Mouse (Mus musculus) hindbrain, embryonic 13.5 days (tissue): ENCODE measurements around the gene Akap7. TPM values are rescaled to one million over a fixed set of nuclear protein-coding genes. Genes with fewer than 3 reads are reported as not detected.
"Not testable (repeated sequence)": the region's sequence is repeated elsewhere in the genome, so short reads cannot be mapped to it uniquely, and the experiment has no call there.

Source experiments
- ATAC-seq: fragments of 200-750 bp; cut with Nextera tagmentation; 2 replicates; pipeline ENCODE4 v1.8.0; 2017; ENCODE audit warnings: moderate TSS enrichment; ENCODE audit not compliant: low FRiP score
- H3K27ac ChIP-seq: fragments of 300-500 bp; sonication (generic); 2 replicates; pipeline ENCODE4 v1.5.1; 2015; ENCODE audit warnings: inconsistent platforms, mild to moderate bottlenecking, moderate library complexity
- H3K27me3 ChIP-seq: fragments of 300-500 bp; sonication (generic); 2 replicates; pipeline ENCODE4 v1.6.1; 2015; ENCODE audit warnings: mild to moderate bottlenecking, inconsistent platforms
- H3K36me3 ChIP-seq: fragments of 300-500 bp; sonication (generic); 2 replicates; pipeline ENCODE4 v1.6.1; 2015; ENCODE audit warnings: mild to moderate bottlenecking, inconsistent platforms
- H3K4me1 ChIP-seq: fragments of 300-500 bp; sonication (generic); replicated peaks from 2 replicates; pipeline ENCODE4 v1.6.1; 2015; ENCODE audit warnings: inconsistent platforms
- H3K4me2 ChIP-seq: fragments of 300-500 bp; sonication (generic); 2 replicates; pipeline ENCODE4 v1.6.1; 2015; ENCODE audit warnings: inconsistent platforms, mild to moderate bottlenecking, moderate library complexity
- H3K4me3 ChIP-seq: fragments of 300-500 bp; sonication (generic); 2 replicates; pipeline ENCODE4 v1.5.1; 2015; ENCODE audit warnings: mild to moderate bottlenecking, inconsistent platforms
- H3K9ac ChIP-seq: fragments of 300-500 bp; sonication (generic); 2 replicates; pipeline ENCODE4 v1.6.1; 2015; ENCODE audit warnings: mild to moderate bottlenecking, inconsistent platforms
- H3K9me3 ChIP-seq: fragments of 300-500 bp; sonication (generic); 2 replicates; pipeline ENCODE4 v1.6.1; 2016; ENCODE audit warnings: inconsistent platforms
- WGBS: fragments of 180-500 bp; shearing (Covaris S2); methylation state at CpG from one replicate; pipeline ENCODE4 v1.1.7; 2015; 5-methylcytosine and 5-hydroxymethylcytosine counted together
- polyA plus RNA-seq: library from polyadenylated mRNA; unstranded; fragments of >200 nt; fragmentation: Nextera tagmentation; extraction: Ambion mirVana; gene quantifications from 2 replicates; pipeline ENCODE4 v1.2.1, GENCODE M21; 2015

Akap7 gene
- polyA plus RNA-seq, 1 experiment from 2014 or later = 28.1 TPM

DNA sequence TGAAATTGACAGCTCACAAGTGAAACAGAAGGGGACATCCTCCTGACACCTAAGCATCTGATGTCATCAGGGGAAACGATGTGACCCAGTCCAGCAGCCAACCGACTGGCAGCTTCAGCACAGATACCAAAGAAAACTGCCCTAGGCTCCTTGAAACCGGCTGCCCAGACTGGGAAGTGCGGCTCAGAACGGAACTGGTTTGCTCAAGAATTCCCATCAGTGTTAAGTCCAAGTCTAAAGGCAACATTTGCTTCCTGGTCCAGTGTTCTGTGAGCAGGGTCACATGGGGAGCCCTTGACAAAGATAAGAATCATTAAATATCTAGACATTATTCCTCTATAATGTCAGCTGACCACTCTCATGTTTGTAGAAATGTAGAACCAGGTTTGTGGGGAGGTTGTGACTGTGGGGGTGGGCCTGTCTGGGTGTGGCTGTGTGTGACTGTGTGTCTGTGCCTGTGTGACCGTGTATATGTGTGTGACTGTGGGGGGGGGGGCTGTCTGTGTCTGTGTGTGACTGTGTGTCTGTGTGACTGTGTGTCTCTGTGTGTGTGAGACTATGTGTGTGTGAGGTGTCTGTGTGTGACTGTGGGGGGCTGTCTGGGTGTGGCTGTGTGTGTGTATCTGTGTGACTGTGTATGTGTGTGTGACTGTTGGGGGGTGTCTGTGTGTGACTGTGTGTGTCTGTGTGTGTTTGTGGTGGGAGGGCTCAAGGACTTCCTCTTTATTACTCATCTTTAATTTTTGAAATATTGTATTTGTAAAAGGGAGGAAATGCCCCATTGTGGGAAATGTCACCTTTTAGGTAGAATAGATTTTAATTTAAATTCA lies 140.1 kb downstream of the Akap7 start:
- no peak overlapping the region for H3K4me3 ChIP-seq
- ATAC-seq = no peak

DNA sequence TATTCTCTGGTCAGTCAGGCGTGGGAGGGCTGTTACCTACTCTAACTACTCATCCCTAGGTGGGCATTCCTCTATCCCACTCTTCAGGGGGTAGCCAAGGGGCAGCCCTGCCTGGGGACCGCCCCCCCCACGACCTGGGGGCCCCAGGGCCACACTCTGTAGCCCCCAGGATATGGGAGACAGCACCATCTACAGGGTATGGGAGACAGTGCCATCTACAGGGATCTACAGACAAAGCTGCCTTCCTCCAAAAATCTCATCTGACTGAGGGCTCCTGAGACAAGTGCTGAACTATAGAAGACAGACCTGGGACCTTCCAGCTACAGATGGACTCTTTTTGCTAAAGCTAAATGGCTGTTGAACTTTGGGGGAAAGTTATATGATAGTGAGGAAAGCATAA lies 144.2 kb downstream of the Akap7 start:
- WGBS = 24% methylated on average over 3 of the region's 3 CpGs
- not testable (repeated sequence) for ATAC-seq, H3K4me1 ChIP-seq

More for the DNA sequence above, 140.1 kb downstream of the Akap7 start:
- 76% methylated on average over 6 of the region's 6 CpGs for WGBS
- no peaks in the 10 kb centered on the region for H3K9me3 ChIP-seq
- H3K27ac ChIP-seq = no peak overlapping the region
- no peaks in the 10 kb centered on the region for H3K4me1 ChIP-seq
- no peak overlapping the region for H3K9ac ChIP-seq
- no peaks in the 10 kb centered on the region for H3K36me3 ChIP-seq
- H3K27me3 ChIP-seq = no peaks in the 10 kb centered on the region
- no peak overlapping the region for H3K4me2 ChIP-seq

GRCm38 (mm10) chr10:25161701-25162100 lies 146.0 kb downstream of the Akap7 start:
- Histone ChIP-seq H3K9me3 (no peaks in the 10 kb centered on the region), H3K4me2 (no peak overlapping the region), H3K4me1 (no peaks in the 10 kb centered on the region), H3K9ac (no peak overlapping the region), H3K36me3 (no peaks in the 10 kb centered on the region), H3K27ac (no peak overlapping the region), H3K4me3 (no peak overlapping the region), H3K27me3 (no peaks in the 10 kb centered on the region)
- WGBS = 87% methylated on average over 2 of the region's 2 CpGs
- ATAC-seq = no peak

More for the DNA sequence above, 144.2 kb downstream of the Akap7 start:
- H3K4me3 ChIP-seq, H3K4me2 ChIP-seq, H3K36me3 ChIP-seq, H3K9ac ChIP-seq, H3K9me3 ChIP-seq, H3K27ac ChIP-seq, H3K27me3 ChIP-seq: not testable (repeated sequence)

- H3K4me2 ChIP-seq = no peak overlapping the region
- H3K4me3 ChIP-seq = no peak overlapping the region
- no peak overlapping the region for H3K27ac ChIP-seq
- H3K9me3 ChIP-seq = no peaks in the 10 kb centered on the region
- no peaks in the 10 kb centered on the region for H3K36me3 ChIP-seq
- H3K4me1 ChIP-seq = no peaks in the 10 kb centered on the region
- no peak overlapping the region for H3K9ac ChIP-seq
- WGBS = 87% methylated on average over 5 of the region's 5 CpGs
- H3K27me3 ChIP-seq = no peaks in the 10 kb centered on the region
- ATAC-seq = no peak
Measured at GRCm38 (mm10) chr10:25158651-25159050, 149.0 kb downstream of the Akap7 start.

- Histone ChIP-seq H3K4me2 (no peak overlapping the region), H3K27me3 (no peaks in the 10 kb centered on the region), H3K9ac (no peak overlapping the region), H3K36me3 (no peaks in the 10 kb centered on the region), H3K4me1 (no peaks in the 10 kb centered on the region), H3K4me3 (no peak overlapping the region), H3K9me3 (no peaks in the 10 kb centered on the region), H3K27ac (no peak overlapping the region)
- no peak for ATAC-seq
Measured at GRCm38 (mm10) chr10:25157339-25157738, 150.3 kb downstream of the Akap7 start.

GRCm38 (mm10) chr10:25154225-25154624 lies 153.4 kb downstream of the Akap7 start:
- Histone ChIP-seq H3K27ac (no peak overlapping the region), H3K36me3 (no peaks in the 10 kb centered on the region), H3K4me3 (no peak overlapping the region), H3K27me3 (no peaks in the 10 kb centered on the region), H3K9me3 (no peaks in the 10 kb centered on the region), H3K4me1 (no peaks in the 10 kb centered on the region), H3K4me2 (no peak overlapping the region), H3K9ac (no peak overlapping the region)
- WGBS = 68% methylated on average over 6 of the region's 6 CpGs
- no peak for ATAC-seq

DNA sequence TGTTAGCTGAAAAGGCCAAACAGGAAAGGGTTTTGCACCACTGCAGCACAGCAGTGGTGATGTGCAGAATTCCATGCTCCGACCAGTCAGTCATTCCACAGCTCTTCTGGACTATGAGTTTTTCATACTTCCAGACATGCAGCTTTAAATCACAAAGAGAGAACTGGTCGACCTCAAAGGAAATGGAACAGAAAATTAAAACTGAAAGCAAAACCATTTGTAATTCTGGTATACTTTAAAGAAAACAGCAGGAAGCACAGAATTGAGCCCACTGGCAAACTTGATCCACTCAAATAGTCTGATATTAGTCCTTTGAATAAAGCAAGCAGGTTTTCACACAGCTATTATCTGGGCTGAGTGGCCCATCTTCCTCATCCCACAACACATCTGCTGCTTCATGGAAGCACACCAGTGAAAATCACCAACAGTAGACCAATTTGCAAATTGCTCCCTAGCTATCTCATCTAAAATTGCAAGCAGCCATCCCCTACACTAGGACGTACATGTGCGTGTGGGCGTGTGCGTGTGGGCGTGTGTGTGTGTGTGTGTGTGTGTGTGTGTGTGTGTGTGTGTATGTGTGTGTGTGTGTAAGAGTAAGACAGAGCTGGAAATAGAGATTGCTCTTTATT lies 156.4 kb downstream of the Akap7 start:
- Histone ChIP-seq H3K4me1 (no peaks in the 10 kb centered on the region), H3K4me2 (no peak overlapping the region), H3K4me3 (no peak overlapping the region), H3K9me3 (no peaks in the 10 kb centered on the region), H3K27me3 (no peaks in the 10 kb centered on the region), H3K9ac (no peak overlapping the region), H3K36me3 (no peaks in the 10 kb centered on the region), H3K27ac (no peak overlapping the region)
- 92% methylated on average over 7 of the region's 7 CpGs for WGBS
- ATAC-seq = no peak

- Histone ChIP-seq H3K36me3 (no peaks in the 10 kb centered on the region), H3K9me3 (no peaks in the 10 kb centered on the region), H3K4me1 (no peaks in the 10 kb centered on the region), H3K4me2 (peak overlapping the region; percentile 26), H3K27me3 (no peaks in the 10 kb centered on the region), H3K27ac (peak overlapping the region; percentile 66), H3K4me3 (no peak overlapping the region), H3K9ac (peak overlapping the region; percentile 25; the same call in 1 of the 2 replicates)
- ATAC-seq = 0 out of 2 replicates have a peak, but pooled peaks have one; percentile 48
- WGBS = 76% methylated on average over 12 of the region's 12 CpGs
Measured at GRCm38 (mm10) chr10:25145851-25146250, 161.8 kb downstream of the Akap7 start.

DNA sequence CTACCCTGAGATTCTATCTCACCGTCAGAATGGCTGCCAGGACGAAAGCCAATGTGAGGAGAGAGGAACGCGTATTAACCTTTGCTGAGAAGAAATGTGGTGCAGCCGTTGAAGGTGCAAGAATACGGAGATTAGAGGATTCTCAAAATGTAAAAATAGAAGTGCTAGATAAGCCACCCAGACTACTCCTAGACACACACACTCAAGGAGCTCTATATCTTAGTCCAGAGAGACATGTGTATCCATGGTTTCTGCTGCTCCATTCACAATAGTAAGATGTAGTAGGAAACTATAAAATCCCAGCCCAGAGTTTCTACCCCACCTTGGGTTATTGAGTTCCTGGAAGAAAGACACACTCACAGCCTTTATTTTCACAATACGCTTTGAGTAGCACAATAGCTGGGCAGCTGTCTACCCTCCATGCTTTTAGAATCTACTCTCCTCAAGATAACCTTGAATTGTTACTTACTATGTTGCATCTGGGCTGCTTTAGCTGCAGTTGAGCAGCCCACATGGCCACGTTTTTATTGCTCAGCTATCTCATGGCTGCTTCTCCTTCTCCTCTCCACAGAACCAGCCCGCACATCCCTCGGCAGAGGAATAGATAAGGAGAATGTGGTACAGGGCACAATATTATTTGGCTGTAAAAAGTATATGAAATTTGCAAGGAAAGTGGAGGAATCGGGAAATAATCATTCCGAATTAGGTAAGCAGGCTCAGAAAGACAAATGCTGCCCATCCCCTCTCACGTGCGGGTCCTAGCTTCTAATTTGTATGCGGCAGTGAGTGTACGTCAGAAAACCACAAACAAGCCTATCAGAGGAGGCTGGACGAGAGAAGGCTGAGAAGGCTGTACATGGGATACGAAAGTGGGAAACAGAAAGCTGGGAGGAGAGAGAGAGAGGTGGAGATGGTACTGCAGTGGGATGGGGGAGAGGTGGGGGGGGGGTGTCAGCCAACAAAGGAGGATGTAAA lies 162.6 kb downstream of the Akap7 start:
- no peak overlapping the region for H3K4me3 ChIP-seq
- peak; percentile 62 for ATAC-seq
- no peaks in the 10 kb centered on the region for H3K27me3 ChIP-seq
- H3K4me1 ChIP-seq = no peaks in the 10 kb centered on the region
- H3K9me3 ChIP-seq = no peaks in the 10 kb centered on the region
- H3K27ac ChIP-seq = peak overlapping the region; percentile 66; the same call in 1 of the 2 replicates
- peak overlapping the region; percentile 25; the same call in 1 of the 2 replicates for H3K9ac ChIP-seq
- WGBS = 68% methylated on average over 18 of the region's 18 CpGs
- peak overlapping the region; percentile 26 for H3K4me2 ChIP-seq
- H3K36me3 ChIP-seq = no peaks in the 10 kb centered on the region

GRCm38 (mm10) chr10:25141781-25142180 lies 165.9 kb downstream of the Akap7 start:
- H3K9me3 ChIP-seq = peaks cover 9% of the 10 kb centered on the region
- H3K9ac ChIP-seq = no peak overlapping the region
- H3K27ac ChIP-seq = no peak overlapping the region
- 93% methylated on average over 1 of the region's 1 CpGs for WGBS
- no peak overlapping the region for H3K4me2 ChIP-seq
- H3K4me3 ChIP-seq = no peak overlapping the region
- H3K4me1 ChIP-seq = no peaks in the 10 kb centered on the region
- no peaks in the 10 kb centered on the region for H3K27me3 ChIP-seq
- no peaks in the 10 kb centered on the region; the same call in 1 of the 2 replicates for H3K36me3 ChIP-seq
- ATAC-seq = no peak

DNA sequence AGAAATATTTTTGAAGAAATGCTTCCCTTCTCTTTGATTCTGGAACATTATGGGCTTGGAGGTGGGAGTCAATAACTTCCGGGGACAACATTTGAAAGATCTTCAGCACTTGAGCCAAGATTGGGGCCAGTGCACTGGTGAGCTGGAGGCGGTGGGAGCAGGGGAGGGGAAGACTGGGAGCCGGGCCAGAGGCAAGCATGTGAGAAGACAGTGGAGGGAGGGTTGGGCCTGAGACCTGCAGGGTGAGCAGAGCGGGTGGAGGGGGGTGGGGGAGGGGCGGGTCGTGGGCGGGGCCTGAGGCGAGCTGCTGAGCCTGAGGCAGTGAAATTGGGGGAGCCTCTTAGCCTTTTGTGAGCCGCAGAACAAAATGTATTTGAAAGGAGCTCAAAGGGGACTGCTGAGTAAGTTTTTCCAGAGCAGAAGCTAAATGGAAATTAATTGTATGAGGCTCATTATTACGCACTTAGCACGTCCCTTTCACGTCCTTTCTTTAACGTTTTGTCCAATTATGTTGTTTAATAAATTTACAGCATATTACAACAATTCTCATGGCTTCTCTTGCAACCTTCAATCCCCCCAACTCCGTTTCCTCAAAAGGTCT lies 167.4 kb downstream of the Akap7 start:
- H3K36me3 ChIP-seq = no peaks in the 10 kb centered on the region; the same call in 1 of the 2 replicates
- 14% methylated on average over 14 of the region's 14 CpGs for WGBS
- no peak overlapping the region for H3K9ac ChIP-seq
- H3K4me1 ChIP-seq = no peaks in the 10 kb centered on the region
- no peak overlapping the region for H3K27ac ChIP-seq
- H3K27me3 ChIP-seq = no peaks in the 10 kb centered on the region
- peak; percentile 80 for ATAC-seq
- H3K4me3 ChIP-seq = no peak overlapping the region
- H3K9me3 ChIP-seq = peaks cover 9% of the 10 kb centered on the region
- no peak overlapping the region for H3K4me2 ChIP-seq
